Mouse (Mus musculus): ENCODE results near the gene Tmem161b.

Gene Tmem161b

GRCm38 (mm10) chr13:84345114-84345513 lies 123.0 kb downstream of the Tmem161b start:
- peak in 1 of 2 experiments; percentile 13 for DNase-seq (ENCODE audit: low spot score in 2 of 2)
